Mouse (Mus musculus) thymus, adult 2 months (tissue): Measurements from ENCODE around the gene Ak7. TPM values are rescaled to one million over a fixed set of nuclear protein-coding genes. Genes with fewer than 3 reads are reported as not detected.

Source experiments
- DNase-seq: peaks from one replicate; pipeline ENCODE4 v3.0.0; 2021
- H3K27ac ChIP-seq: fragments of 200-500 bp; 2 replicates; pipeline ENCODE4 v1.5.1; 2012; ENCODE audit warnings: low read length, control low read depth; ENCODE audit not compliant: control insufficient read depth, insufficient read depth
- H3K27me3 ChIP-seq: fragments of 200-500 bp; 2 replicates; pipeline ENCODE4 v1.6.1; 2012; ENCODE audit warnings: mild to moderate bottlenecking, low read length, moderate library complexity, mixed read lengths; ENCODE audit not compliant: control insufficient read depth, insufficient read depth
- H3K36me3 ChIP-seq: fragments of 200-500 bp; 2 replicates; pipeline ENCODE4 v1.6.1; 2012; ENCODE audit warnings: mild to moderate bottlenecking, low read length, moderate library complexity; ENCODE audit not compliant: control insufficient read depth, insufficient read depth
- H3K4me1 ChIP-seq: fragments of 200-500 bp; replicated peaks from 2 replicates; pipeline ENCODE4 v1.6.1; 2012; ENCODE audit warnings: low read length; ENCODE audit not compliant: control insufficient read depth, insufficient read depth
- H3K4me3 ChIP-seq: fragments of 200-500 bp; 2 replicates; pipeline ENCODE4 v1.5.1; 2012; ENCODE audit warnings: mild to moderate bottlenecking, low read length, control low read depth, moderate library complexity; ENCODE audit not compliant: control insufficient read depth, insufficient read depth
- CTCF ChIP-seq: fragments of 200-500 bp; IDR thresholded peaks from 2 replicates; pipeline ENCODE4 v1.5.1; 2012; ENCODE audit warnings: mild to moderate bottlenecking, control low read depth, low read length, moderate library complexity, borderline replicate concordance; ENCODE audit not compliant: control insufficient read depth, poor library complexity, insufficient read depth; ENCODE audit errors: extremely low read depth
- POLR2A ChIP-seq: fragments of 200-500 bp; IDR thresholded peaks from 2 replicates; pipeline ENCODE4 v1.6.1; 2012; ENCODE audit warnings: mild to moderate bottlenecking, low read length, control low read depth, moderate library complexity; ENCODE audit not compliant: control insufficient read depth, poor library complexity, insufficient read depth; ENCODE audit errors: extremely low read depth
- WGBS: fragments of 180-500 bp; shearing (Covaris S2); methylation state at CpG from one replicate; pipeline ENCODE4 v1.1.7; 2018; 5-methylcytosine and 5-hydroxymethylcytosine counted together
- polyA plus RNA-seq: library from polyadenylated mRNA; depleted of rRNA; stranded (reverse); fragments of >200 nt; gene quantifications from 2 replicates; pipeline ENCODE4 v1.2.3, GENCODE M21; 2012; rRNA removed

Ak7 gene
- polyA plus RNA-seq, 1 experiment: 0.20 TPM

- Histone ChIP-seq H3K36me3 (peaks cover 87% of the 10 kb centered on the region), H3K4me1 (no peaks in the 10 kb centered on the region), H3K27ac (no peak overlapping the region), H3K27me3 (no peaks in the 10 kb centered on the region), H3K4me3 (no peak overlapping the region)
- TF ChIP-seq CTCF: no peak
- TF ChIP-seq POLR2A: no peak
- 49% methylated on average over 3 of the region's 3 CpGs for WGBS
- no peak for DNase-seq
Measured at GRCm38 (mm10) chr12:105808945-105809344, 103.2 kb downstream of the Ak7 start.

- TF ChIP-seq CTCF: no peak
- TF ChIP-seq POLR2A: no peak
- no peaks in the 10 kb centered on the region for H3K27me3 ChIP-seq
- H3K27ac ChIP-seq: no peak overlapping the region
- DNase-seq: no peak
- no peaks in the 10 kb centered on the region for H3K4me1 ChIP-seq
- peaks cover 82% of the 10 kb centered on the region for H3K36me3 ChIP-seq
- WGBS: 91% methylated on average over 6 of the region's 6 CpGs
- no peak overlapping the region for H3K4me3 ChIP-seq
Measured at GRCm38 (mm10) chr12:105810608-105811007, 104.8 kb downstream of the Ak7 start.

- Histone ChIP-seq H3K4me3 (no peak overlapping the region), H3K36me3 (peaks cover 71% of the 10 kb centered on the region), H3K27me3 (no peaks in the 10 kb centered on the region), H3K4me1 (no peaks in the 10 kb centered on the region), H3K27ac (no peak overlapping the region)
- WGBS: 94% methylated on average over 6 of the region's 6 CpGs
- TF ChIP-seq POLR2A (no peak), CTCF (no peak)
- DNase-seq: no peak
Measured at GRCm38 (mm10) chr12:105813957-105814356, 108.2 kb downstream of the Ak7 start.

GRCm38 (mm10) chr12:105823472-105823871, 117.7 kb downstream of the Ak7 start:
- Histone ChIP-seq H3K27me3 (no peaks in the 10 kb centered on the region), H3K4me1 (no peaks in the 10 kb centered on the region), H3K4me3 (no peak overlapping the region), H3K27ac (no peak overlapping the region), H3K36me3 (peaks cover 92% of the 10 kb centered on the region)
- DNase-seq: no peak
- TF ChIP-seq POLR2A (no peak), CTCF (no peak)
- 89% methylated on average over 4 of the region's 4 CpGs for WGBS

- no peak for DNase-seq
- Histone ChIP-seq H3K36me3 (peaks cover 92% of the 10 kb centered on the region), H3K27ac (no peak overlapping the region), H3K4me1 (no peaks in the 10 kb centered on the region), H3K4me3 (no peak overlapping the region), H3K27me3 (no peaks in the 10 kb centered on the region)
- 96% methylated on average over 8 of the region's 8 CpGs for WGBS
- TF ChIP-seq CTCF (no peak), POLR2A (no peak)
Measured at GRCm38 (mm10) chr12:105824743-105825142, 119.0 kb downstream of the Ak7 start.

- 98% methylated on average over 4 of the region's 4 CpGs for WGBS
- no peak for DNase-seq
- peaks cover 92% of the 10 kb centered on the region for H3K36me3 ChIP-seq
- H3K27me3 ChIP-seq: no peaks in the 10 kb centered on the region
- H3K4me3 ChIP-seq: no peak overlapping the region
- no peak overlapping the region for H3K27ac ChIP-seq
- no peak for TF ChIP-seq POLR2A
- TF ChIP-seq CTCF: no peak
- no peaks in the 10 kb centered on the region for H3K4me1 ChIP-seq
Measured at GRCm38 (mm10) chr12:105825266-105825665, 119.5 kb downstream of the Ak7 start.

Other genes with a start within 250 kb of the Ak7 start
- 0.92 and 1.4 TPM in 2 replicates for gene Bdkrb2, start 142.8 kb upstream of the Ak7 start, polyA plus RNA-seq
- gene Bdkrb1, start 102.9 kb upstream of the Ak7 start, polyA plus RNA-seq: 1.6 and 2.3 TPM in 2 replicates
- gene Gskip, start 21.1 kb upstream of the Ak7 start, polyA plus RNA-seq: 12.2 and 12.6 TPM in 2 replicates
- gene Atg2b, start 20.8 kb upstream of the Ak7 start, polyA plus RNA-seq: 25.6 and 28.3 TPM in 2 replicates
- 91.1 and 114 TPM in 2 replicates for gene Papola, start 78.7 kb downstream of the Ak7 start, polyA plus RNA-seq